Mouse (Mus musculus) kidney, postnatal 25 days (tissue): ENCODE results near the gene Vwc2l.

ENCODE experiments used
- DNase-seq, 2 experiments: peaks; one replicate each; pipeline ENCODE4 v3.0.0; 2021; ENCODE audit warnings: mixed read lengths in 2 of 2

Gene Vwc2l

DNA sequence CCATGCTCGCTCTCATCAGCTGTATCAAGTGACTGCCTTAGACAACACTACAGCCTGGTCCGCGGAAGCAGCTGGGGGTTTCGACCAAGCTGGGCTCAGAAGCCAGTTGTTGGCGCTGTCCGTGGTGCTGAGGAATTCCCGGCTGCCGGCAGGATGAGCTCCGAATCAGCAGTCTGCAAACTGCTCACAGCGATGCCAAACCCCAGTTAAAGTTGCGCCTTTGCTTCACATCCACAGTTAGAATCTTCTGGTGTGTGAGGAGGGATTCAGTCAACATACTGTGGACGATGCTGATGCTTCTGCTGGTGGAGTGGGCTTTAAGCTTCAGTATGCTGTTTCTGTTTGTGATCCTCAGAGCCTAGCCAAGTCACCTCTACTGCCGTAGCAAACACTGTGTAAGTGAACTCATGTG, at the start of gene Vwc2l:
TSS of gene Vwc2l (plus strand) at position 61 of the 412 bp plus-strand sequence.
- DNase-seq = peak; percentile 64 to 75

DNA sequence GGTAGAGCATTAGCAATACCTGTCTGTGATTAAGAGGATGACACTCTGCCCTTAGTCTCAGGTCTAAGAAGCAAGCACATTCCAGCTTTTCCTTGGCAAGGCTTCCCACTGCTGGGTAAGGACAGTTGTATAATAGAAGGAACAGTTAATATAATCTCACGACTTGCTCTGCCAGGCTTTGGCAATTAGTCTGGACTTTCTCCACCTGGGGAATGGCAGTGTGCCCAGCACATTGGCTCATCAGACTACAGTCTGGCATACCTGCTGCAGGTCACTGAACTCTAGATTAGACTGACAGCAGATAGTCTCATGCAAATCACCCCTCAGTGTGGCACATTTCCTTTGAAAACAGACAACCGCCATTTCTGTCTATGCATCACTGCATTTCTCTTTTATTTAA, 33.0 kb upstream of the Vwc2l start:
- peak; percentile 87 to 93 for DNase-seq

- no peak for DNase-seq
Observed at GRCm38 (mm10) chr1:70700270-70700669, 25.2 kb upstream of the Vwc2l start.

- no peak for DNase-seq
Observed at GRCm38 (mm10) chr1:70703934-70704333, 21.6 kb upstream of the Vwc2l start.

GRCm38 (mm10) chr1:70705821-70706220, 19.7 kb upstream of the Vwc2l start:
- DNase-seq = no peak

DNA sequence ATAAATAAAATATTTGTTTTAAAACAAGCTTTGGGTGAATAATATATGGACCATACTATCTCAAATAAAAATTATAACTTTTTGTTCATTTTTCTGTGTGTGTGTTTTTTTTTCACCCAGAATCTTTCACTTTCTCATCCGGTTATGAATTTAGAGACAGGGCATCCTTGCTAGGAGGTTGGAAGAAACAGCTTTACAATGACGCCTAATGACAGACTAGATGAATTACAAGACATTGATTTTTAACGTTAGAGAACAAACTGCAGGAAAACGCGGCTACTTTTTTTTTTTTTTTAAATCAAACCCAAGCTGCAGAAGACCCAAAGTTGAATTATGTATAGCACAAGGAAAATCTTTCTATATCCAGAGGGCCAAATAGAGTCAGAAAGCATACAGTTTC, 470 bp upstream of the Vwc2l start:
- DNase-seq = no peak

DNA sequence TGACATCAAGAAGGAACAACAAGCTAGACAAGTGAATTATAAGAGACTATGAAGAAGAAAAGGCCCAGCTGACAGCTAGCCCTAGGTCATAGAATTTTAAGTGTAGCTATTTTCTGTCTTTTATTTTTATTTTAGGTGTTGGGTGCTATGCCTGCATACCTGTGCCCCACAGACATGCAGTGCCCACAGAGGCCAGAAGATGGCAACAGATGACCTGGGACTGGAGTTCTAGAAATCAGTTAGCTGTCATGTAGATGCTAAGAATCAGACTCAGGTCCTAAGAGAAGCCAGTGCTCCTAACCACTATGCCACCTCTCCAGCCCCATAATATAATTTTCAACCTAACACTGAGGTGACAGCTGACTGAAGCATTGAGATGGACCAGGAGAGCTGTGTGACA, 61.6 kb downstream of the Vwc2l start:
- peak in 1 of 2 experiments; percentile 7 for DNase-seq

- DNase-seq = peak in 1 of 2 experiments; percentile 9
Observed at GRCm38 (mm10) chr1:70791636-70792035, 66.1 kb downstream of the Vwc2l start.

DNA sequence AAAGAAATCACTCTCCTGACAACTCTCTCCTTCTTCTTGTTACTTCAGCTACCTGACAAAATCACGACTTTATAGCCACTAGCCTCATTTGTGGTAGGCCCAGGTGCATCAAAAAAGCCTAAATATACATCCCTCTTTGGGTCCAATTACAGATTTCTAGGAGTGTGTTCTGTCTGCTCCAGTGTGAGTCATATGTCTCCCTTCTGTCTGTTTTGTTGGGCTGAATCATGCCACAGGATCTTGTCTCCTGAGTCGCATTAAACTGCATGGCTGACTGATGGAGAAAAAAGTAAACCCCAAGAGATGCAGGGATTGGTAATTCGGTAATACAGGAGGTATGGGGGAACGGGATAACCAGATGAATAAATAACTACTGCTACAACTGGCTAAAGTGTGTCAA, 69.6 kb downstream of the Vwc2l start:
- DNase-seq = no peak

DNA sequence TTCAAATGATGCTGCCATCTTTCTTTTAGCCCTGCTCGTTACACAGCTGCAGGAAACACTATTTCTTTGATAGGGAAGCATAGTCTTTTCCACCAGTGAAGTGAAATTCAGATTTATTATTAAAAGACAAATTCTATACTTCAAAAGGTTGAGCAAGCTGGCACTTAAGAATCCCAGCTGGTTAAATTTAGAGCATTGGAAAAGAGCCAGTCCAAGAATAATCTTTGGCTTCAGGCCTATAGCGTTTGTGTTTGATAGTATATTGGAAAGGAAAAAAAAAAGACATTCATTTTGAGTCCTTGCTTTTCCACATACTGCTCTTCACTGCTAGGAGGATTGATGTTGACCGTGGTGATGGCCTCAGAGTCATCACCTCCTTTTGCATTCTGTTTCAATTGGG, 77.9 kb downstream of the Vwc2l start:
- DNase-seq = no peak

- no peak for DNase-seq
Observed at GRCm38 (mm10) chr1:70823111-70823510, 97.6 kb downstream of the Vwc2l start.

GRCm38 (mm10) chr1:70833262-70833661, 107.7 kb downstream of the Vwc2l start:
- peak in 1 of 2 experiments; percentile 12 for DNase-seq

- no peak for DNase-seq
Observed at GRCm38 (mm10) chr1:70842222-70842621, 116.7 kb downstream of the Vwc2l start.

- DNase-seq = no peak
Observed at GRCm38 (mm10) chr1:70845276-70845675, 119.8 kb downstream of the Vwc2l start.

DNA sequence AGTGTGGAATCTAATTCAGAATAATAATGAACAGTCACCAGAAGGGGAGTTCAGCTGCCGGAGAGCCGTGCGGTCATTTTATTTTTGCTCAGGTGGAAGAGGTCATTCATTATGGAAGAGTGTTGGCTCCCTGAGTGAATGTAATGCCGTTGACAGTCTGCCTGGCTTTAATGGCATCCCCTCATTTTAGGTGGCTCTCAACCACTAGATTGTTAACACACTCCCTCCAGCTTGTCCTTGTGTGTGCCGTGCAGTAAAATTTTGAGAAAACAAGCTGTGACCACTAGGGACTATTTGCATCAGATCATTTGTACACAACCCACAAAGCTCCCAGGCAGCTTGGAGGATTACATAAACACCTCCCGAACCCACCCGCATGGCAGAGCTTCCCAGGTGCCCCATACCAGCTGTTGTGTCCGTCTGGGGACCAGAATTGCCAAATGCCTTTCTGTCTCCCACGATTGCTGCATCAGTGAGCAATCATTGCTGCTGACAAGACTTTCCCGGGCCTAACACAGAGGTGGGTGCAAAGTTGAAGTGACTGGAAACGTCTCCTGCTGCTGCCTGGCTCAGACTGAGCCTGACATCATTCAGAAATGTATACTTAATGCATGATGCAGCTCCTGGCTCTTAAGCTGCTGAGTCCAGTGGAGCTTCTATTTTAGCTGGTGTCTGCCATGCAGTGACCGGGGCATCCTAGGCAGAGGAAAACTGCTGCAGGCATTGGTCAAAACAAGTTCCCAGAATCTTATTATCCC, 126.3 kb downstream of the Vwc2l start:
- DNase-seq = no peak

- no peak for DNase-seq
Observed at GRCm38 (mm10) chr1:70853446-70853845, 127.9 kb downstream of the Vwc2l start.

- no peak for DNase-seq
Observed at GRCm38 (mm10) chr1:70855912-70856311, 130.4 kb downstream of the Vwc2l start.

- DNase-seq = no peak
Observed at GRCm38 (mm10) chr1:70861672-70862071, 136.2 kb downstream of the Vwc2l start.

GRCm38 (mm10) chr1:70866137-70866536, 140.6 kb downstream of the Vwc2l start:
- no peak for DNase-seq

DNA sequence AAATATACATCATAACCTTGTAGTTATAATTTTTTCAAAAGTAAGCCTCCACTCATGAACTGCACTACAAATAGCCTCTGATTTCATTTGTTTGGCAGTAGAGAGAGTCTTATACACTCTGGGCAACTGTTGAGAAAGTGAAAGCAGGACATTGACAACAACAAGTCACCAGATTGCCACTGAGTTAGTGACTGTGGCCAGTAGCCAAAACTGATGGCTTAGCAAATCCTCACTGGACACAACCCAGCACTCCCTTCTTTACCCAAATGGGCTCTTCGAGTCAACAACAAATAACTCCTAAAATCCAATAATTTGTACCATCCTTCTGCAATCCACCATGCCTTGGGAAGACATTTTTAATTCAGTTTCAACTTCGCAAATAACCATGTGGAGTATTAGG, 155.0 kb downstream of the Vwc2l start:
- no peak for DNase-seq

DNA sequence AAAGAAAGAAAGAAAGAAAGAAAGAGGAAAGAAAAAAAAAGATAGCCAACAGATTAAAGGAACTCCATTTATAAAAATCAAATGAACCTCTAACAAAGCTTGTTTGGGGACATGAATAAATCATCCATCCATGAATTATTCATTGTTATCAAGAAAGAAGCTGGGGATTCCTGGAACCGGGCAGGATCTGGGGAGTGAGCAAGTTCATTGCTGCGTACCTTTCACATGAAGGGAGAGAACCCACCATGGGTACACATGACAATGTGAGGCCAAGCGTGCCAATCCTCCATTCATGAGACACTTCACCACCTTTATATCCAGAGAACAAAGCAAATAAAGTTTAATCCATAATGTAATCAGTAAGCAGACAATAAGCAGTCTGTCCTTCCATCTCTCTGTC, 155.8 kb downstream of the Vwc2l start:
- no peak for DNase-seq

DNA sequence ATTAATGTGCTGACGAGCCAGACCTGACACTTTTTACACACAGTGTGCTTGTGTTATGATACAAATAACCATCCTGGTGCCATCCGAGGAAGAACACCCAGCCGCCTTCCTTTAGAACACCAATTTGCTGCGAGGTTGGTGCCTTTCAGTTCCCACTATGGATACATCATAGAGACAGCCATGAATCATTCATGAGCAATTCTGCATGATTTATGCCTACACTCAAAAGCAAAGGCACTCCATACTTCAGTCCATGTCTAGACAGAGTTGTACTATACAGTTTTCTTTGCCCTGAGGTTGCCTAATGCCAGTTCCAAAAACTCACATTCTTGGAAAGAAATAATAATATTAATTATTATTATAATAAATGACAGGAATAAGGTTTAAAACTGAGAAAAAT, 158.6 kb downstream of the Vwc2l start:
- no peak for DNase-seq

GRCm38 (mm10) chr1:70902311-70902710, 176.8 kb downstream of the Vwc2l start:
- DNase-seq = no peak

- DNase-seq = no peak
Observed at GRCm38 (mm10) chr1:70907366-70907765, 181.9 kb downstream of the Vwc2l start.

DNA sequence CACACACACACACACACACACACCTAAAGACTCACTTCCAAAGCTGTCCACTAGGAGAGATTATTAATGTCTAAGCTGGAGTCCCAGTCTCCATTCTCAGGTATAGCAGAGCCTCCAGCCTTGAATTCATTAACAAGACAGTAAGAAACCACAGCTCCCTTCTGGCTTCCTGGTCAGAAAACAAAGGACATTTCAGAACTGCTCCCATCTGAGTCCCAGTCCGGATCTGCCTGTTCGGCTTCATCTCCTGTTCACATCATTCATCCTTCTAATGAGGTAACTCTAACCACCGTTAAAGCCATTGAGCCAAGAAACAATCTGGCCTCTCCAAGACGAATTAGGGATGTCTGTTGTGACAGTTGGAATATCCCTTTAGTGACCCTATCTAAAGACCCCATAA, 185.7 kb downstream of the Vwc2l start:
- DNase-seq = no peak
